Mouse (Mus musculus) cerebellum, adult 11 months (tissue): ENCODE measurements around the gene Garem2.
"Not testable (repeated sequence)": the region's sequence is repeated elsewhere in the genome, so short reads cannot be mapped to it uniquely, and the experiment has no call there.

Source experiments
- DNase-seq: peaks from one replicate; pipeline ENCODE4 v3.0.0; 2022

Gene Garem2

GRCm38 (mm10) chr5:30104841-30105667 lies at the start of gene Garem2:
Gene Garem2, plus strand, starts transcription at chr5:30105161.
- no peak for DNase-seq

- no peak for DNase-seq
Observed at GRCm38 (mm10) chr5:30058216-30058731, 46.7 kb upstream of the Garem2 start.

GRCm38 (mm10) chr5:30059607-30060006 lies 45.4 kb upstream of the Garem2 start:
- DNase-seq: not testable (repeated sequence)

GRCm38 (mm10) chr5:30067726-30068125 lies 37.2 kb upstream of the Garem2 start:
- DNase-seq: no peak

- no peak for DNase-seq
Observed at GRCm38 (mm10) chr5:30071677-30072076, 33.3 kb upstream of the Garem2 start.

- DNase-seq: no peak
Observed at GRCm38 (mm10) chr5:30072377-30072776, 32.6 kb upstream of the Garem2 start.

- DNase-seq: peak; percentile 52
Observed at GRCm38 (mm10) chr5:30072825-30073821, 31.8 kb upstream of the Garem2 start, which contains the start of gene Tyms. Gene Tyms, minus strand, starts transcription at chr5:30073617.

- no peak for DNase-seq
Observed at GRCm38 (mm10) chr5:30092701-30093100, 12.3 kb upstream of the Garem2 start.

- DNase-seq: no peak
Observed at GRCm38 (mm10) chr5:30094399-30094798, 10.6 kb upstream of the Garem2 start.

GRCm38 (mm10) chr5:30095731-30096130 lies 9.2 kb upstream of the Garem2 start:
- DNase-seq: no peak

- no peak for DNase-seq
Observed at GRCm38 (mm10) chr5:30098260-30098659, 6.7 kb upstream of the Garem2 start.

- no peak for DNase-seq
Observed at GRCm38 (mm10) chr5:30103340-30103739, 1.6 kb upstream of the Garem2 start.

- no peak for DNase-seq
Observed at GRCm38 (mm10) chr5:30104339-30104738, 622 bp upstream of the Garem2 start.

- DNase-seq: no peak
Observed at GRCm38 (mm10) chr5:30105668-30106300, 823 bp downstream of the Garem2 start, which contains the start of gene 3110082J24Rik. Gene 3110082J24Rik, minus strand, starts transcription at chr5:30106086.

GRCm38 (mm10) chr5:30106756-30107155 lies 1.8 kb downstream of the Garem2 start:
- no peak for DNase-seq

GRCm38 (mm10) chr5:30107186-30107585 lies 2.2 kb downstream of the Garem2 start:
- no peak for DNase-seq

- no peak for DNase-seq
Observed at GRCm38 (mm10) chr5:30107611-30108041, 2.7 kb downstream of the Garem2 start.

- DNase-seq: no peak
Observed at GRCm38 (mm10) chr5:30108233-30108632, 3.3 kb downstream of the Garem2 start.

GRCm38 (mm10) chr5:30109899-30110298 lies 4.9 kb downstream of the Garem2 start:
- DNase-seq: no peak

- no peak for DNase-seq
Observed at GRCm38 (mm10) chr5:30110371-30111060, 5.6 kb downstream of the Garem2 start.

- no peak for DNase-seq
Observed at GRCm38 (mm10) chr5:30111126-30111525, 6.2 kb downstream of the Garem2 start.

GRCm38 (mm10) chr5:30111771-30112170 lies 6.8 kb downstream of the Garem2 start:
- DNase-seq: no peak
